Mouse (Mus musculus): Measurements from ENCODE around the gene Grm7.

DNA sequence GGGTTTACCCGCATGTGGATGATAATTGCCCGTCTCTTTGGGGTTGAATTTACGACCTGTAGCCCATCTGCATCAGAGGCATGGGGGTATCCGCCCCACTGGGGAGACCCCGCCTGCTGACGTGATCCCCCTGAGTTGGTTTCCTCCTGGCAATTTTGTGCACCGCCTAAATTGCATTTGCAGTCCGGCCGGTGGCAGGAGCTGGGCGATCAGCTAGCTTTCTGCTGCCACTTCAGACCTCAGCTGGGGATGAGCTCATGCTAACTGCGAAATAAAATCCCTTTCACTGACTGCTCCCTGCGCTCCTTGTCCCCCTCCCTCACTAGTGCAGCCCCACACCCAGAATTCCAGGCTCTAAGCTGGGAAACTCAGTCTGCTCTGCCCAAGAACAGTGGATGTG is 1.5 kb downstream of the Grm7 start:
- TF ChIP-seq ZC3H11A (IDR thresholded peaks at IDR 0.05; ENCODE audit: borderline replicate concordance, low read depth, low read length), result no peak
- TF ChIP-seq CHD2 (IDR thresholded peaks at IDR 0.05; ENCODE audit: low read depth, low read length), result no peak
- TF ChIP-seq HCFC1 (IDR thresholded peaks at IDR 0.05; ENCODE audit: borderline replicate concordance, insufficient read depth, low read length), result no peak
- no peak for TF ChIP-seq MAFK (IDR thresholded peaks at IDR 0.05; ENCODE audit: insufficient read depth, low read depth, low read length)
- TF ChIP-seq ZNF384 (IDR thresholded peaks at IDR 0.05; ENCODE audit: low read depth, low read length), result no peak
